Mouse (Mus musculus) limb, embryonic 15.5 days (tissue): Measurements from ENCODE around the gene Mllt3. TPM values are rescaled to one million over a fixed set of nuclear protein-coding genes. Genes with fewer than 3 reads are reported as not detected.

Source experiments
- ATAC-seq: fragments of 200-750 bp; cut with Nextera tagmentation; 2 replicates; pipeline ENCODE4 v1.8.0; 2017; ENCODE audit warnings: low read depth, moderate TSS enrichment; ENCODE audit not compliant: insufficient number of reproducible peaks, low FRiP score, low TSS enrichment
- H3K27ac ChIP-seq: fragments of 300-500 bp; sonication (generic); 2 replicates; pipeline ENCODE4 v1.5.1; 2015; ENCODE audit warnings: moderate library complexity, mild to moderate bottlenecking, inconsistent platforms
- H3K27me3 ChIP-seq: fragments of 300-500 bp; sonication (generic); 2 replicates; pipeline ENCODE4 v1.6.1; 2015; ENCODE audit warnings: inconsistent platforms
- H3K36me3 ChIP-seq: fragments of 300-500 bp; sonication (generic); 2 replicates; pipeline ENCODE4 v1.6.1; 2015; ENCODE audit warnings: inconsistent platforms
- H3K4me1 ChIP-seq: fragments of 300-500 bp; sonication (generic); 2 replicates; pipeline ENCODE4 v1.6.1; 2015; ENCODE audit warnings: inconsistent platforms
- H3K4me2 ChIP-seq: fragments of 300-500 bp; sonication (generic); 2 replicates; pipeline ENCODE4 v1.6.1; 2015; ENCODE audit warnings: mild to moderate bottlenecking, inconsistent platforms
- H3K4me3 ChIP-seq: fragments of 300-500 bp; sonication (generic); 2 replicates; pipeline ENCODE4 v1.5.1; 2015; ENCODE audit warnings: mild to moderate bottlenecking, inconsistent platforms
- H3K9ac ChIP-seq: fragments of 300-500 bp; sonication (generic); 2 replicates; pipeline ENCODE4 v1.6.1; 2015; ENCODE audit warnings: inconsistent platforms
- H3K9me3 ChIP-seq: fragments of 300-500 bp; sonication (generic); 2 replicates; pipeline ENCODE4 v1.6.1; 2016; ENCODE audit warnings: inconsistent platforms
- WGBS: fragments of 180-500 bp; shearing (Covaris S2); methylation state at CpG from one replicate; pipeline ENCODE4 v1.1.7; 2015; 5-methylcytosine and 5-hydroxymethylcytosine counted together
- polyA plus RNA-seq: library from polyadenylated mRNA; unstranded; fragments of >200 nt; fragmentation: Nextera tagmentation; extraction: Ambion mirVana; gene quantifications from 2 replicates; pipeline ENCODE4 v1.2.1, GENCODE M21; 2015

The Mllt3 gene
- polyA plus RNA-seq, 1 experiment from 2014 or later: 42.0 TPM

- Histone ChIP-seq H3K27me3 (no peaks in the 10 kb centered on the region), H3K4me2 (no peak overlapping the region), H3K27ac (no peak overlapping the region), H3K9me3 (no peaks in the 10 kb centered on the region), H3K4me1 (peaks cover 4% of the 10 kb centered on the region; the same call in 1 of the 2 replicates), H3K36me3 (no peaks in the 10 kb centered on the region), H3K9ac (no peak overlapping the region), H3K4me3 (no peak overlapping the region)
- no peak for ATAC-seq
- WGBS: 12% methylated on average over 3 of the region's 3 CpGs
These were observed 167.3 kb downstream of the Mllt3 start for GRCm38 (mm10) chr4:87865848-87866247.

DNA sequence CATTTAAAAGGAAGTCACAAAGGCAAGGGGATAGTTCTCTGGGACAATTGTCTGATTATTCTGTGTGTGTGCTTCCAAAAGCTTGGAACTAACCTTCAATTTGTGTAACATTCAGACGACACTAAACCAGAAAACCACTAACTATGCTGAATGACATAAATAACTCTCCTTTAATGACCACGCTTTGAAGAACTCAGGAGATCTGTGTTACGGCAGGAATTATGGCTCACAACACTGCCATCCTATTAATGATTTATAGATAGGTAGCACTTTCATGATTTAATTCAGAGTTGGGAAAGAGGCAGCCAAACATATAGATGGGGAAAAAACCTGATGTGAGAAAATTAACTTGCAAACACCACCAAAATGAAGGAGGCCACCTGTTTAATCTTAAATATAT, 168.1 kb downstream of the Mllt3 start:
- 39% methylated on average over 3 of the region's 3 CpGs for WGBS

GRCm38 (mm10) chr4:87863212-87863611, 170.0 kb downstream of the Mllt3 start:
- Histone ChIP-seq H3K9me3 (no peaks in the 10 kb centered on the region), H3K27me3 (no peaks in the 10 kb centered on the region), H3K4me3 (no peak overlapping the region), H3K9ac (no peak overlapping the region), H3K4me2 (no peak overlapping the region), H3K4me1 (no peaks in the 10 kb centered on the region), H3K27ac (no peak overlapping the region), H3K36me3 (no peaks in the 10 kb centered on the region)
- ATAC-seq: no peak
- WGBS: 86% methylated on average over 5 of the region's 5 CpGs

More for the DNA sequence above, 168.1 kb downstream of the Mllt3 start:
- no peak for ATAC-seq
- Histone ChIP-seq H3K36me3 (no peaks in the 10 kb centered on the region), H3K9ac (no peak overlapping the region), H3K4me2 (no peak overlapping the region), H3K27ac (no peak overlapping the region), H3K27me3 (no peaks in the 10 kb centered on the region), H3K4me1 (peaks cover 4% of the 10 kb centered on the region; the same call in 1 of the 2 replicates), H3K4me3 (no peak overlapping the region), H3K9me3 (no peaks in the 10 kb centered on the region)

GRCm38 (mm10) chr4:87860723-87861122, 172.4 kb downstream of the Mllt3 start:
- Histone ChIP-seq H3K4me3 (no peak overlapping the region), H3K36me3 (no peaks in the 10 kb centered on the region), H3K4me1 (no peaks in the 10 kb centered on the region), H3K27me3 (no peaks in the 10 kb centered on the region), H3K9me3 (no peaks in the 10 kb centered on the region), H3K27ac (no peak overlapping the region), H3K4me2 (no peak overlapping the region), H3K9ac (no peak overlapping the region)
- no peak for ATAC-seq
- WGBS: 52% methylated on average over 5 of the region's 5 CpGs

GRCm38 (mm10) chr4:87859148-87859547, 174.0 kb downstream of the Mllt3 start:
- Histone ChIP-seq H3K27me3 (no peaks in the 10 kb centered on the region), H3K36me3 (no peaks in the 10 kb centered on the region), H3K4me2 (no peak overlapping the region), H3K4me1 (no peaks in the 10 kb centered on the region), H3K4me3 (no peak overlapping the region), H3K9me3 (no peaks in the 10 kb centered on the region), H3K27ac (no peak overlapping the region), H3K9ac (no peak overlapping the region)
- no peak for ATAC-seq
- WGBS: 75% methylated on average over 4 of the region's 4 CpGs

DNA sequence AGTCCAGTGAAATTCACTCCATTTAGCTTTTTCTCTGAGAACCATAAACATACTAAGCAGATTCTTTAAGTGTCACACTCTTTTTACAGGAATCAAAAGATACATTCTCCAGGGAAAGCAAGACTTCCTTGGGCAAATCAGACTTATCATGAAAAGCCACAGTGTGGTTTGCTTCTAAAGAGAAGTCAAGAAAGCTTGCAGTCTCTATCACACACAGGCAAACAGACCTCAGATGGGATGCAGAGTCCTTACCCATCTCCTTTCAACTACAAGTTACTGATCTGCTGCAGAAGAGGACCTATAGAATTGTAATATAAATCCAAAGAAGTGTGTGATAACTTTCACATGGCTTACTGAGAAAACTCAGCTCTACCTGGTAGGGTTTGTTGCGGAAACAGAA, 175.2 kb downstream of the Mllt3 start:
- Histone ChIP-seq H3K9me3 (no peaks in the 10 kb centered on the region), H3K4me2 (no peak overlapping the region), H3K9ac (no peak overlapping the region), H3K27me3 (no peaks in the 10 kb centered on the region), H3K4me3 (no peak overlapping the region), H3K36me3 (no peaks in the 10 kb centered on the region), H3K27ac (no peak overlapping the region), H3K4me1 (no peaks in the 10 kb centered on the region)
- 93% methylated on average over 1 of the region's 1 CpGs for WGBS
- ATAC-seq: no peak

- Histone ChIP-seq H3K4me2 (no peak overlapping the region), H3K27ac (no peak overlapping the region), H3K27me3 (no peaks in the 10 kb centered on the region), H3K9me3 (no peaks in the 10 kb centered on the region), H3K4me3 (no peak overlapping the region), H3K4me1 (no peaks in the 10 kb centered on the region), H3K9ac (no peak overlapping the region), H3K36me3 (no peaks in the 10 kb centered on the region)
- 83% methylated on average over 2 of the region's 2 CpGs for WGBS
- no peak for ATAC-seq
These were observed 180.7 kb downstream of the Mllt3 start for GRCm38 (mm10) chr4:87852461-87852860.

GRCm38 (mm10) chr4:87850051-87850450, 183.1 kb downstream of the Mllt3 start:
- no peak overlapping the region for H3K27ac ChIP-seq
- H3K27me3 ChIP-seq: no peaks in the 10 kb centered on the region
- H3K9me3 ChIP-seq: no peaks in the 10 kb centered on the region
- H3K4me2 ChIP-seq: no peak overlapping the region
- no peak overlapping the region for H3K4me3 ChIP-seq
- H3K9ac ChIP-seq: no peak overlapping the region
- 73% methylated on average over 5 of the region's 5 CpGs for WGBS
- no peak for ATAC-seq
- no peaks in the 10 kb centered on the region for H3K4me1 ChIP-seq
- H3K36me3 ChIP-seq: no peaks in the 10 kb centered on the region

DNA sequence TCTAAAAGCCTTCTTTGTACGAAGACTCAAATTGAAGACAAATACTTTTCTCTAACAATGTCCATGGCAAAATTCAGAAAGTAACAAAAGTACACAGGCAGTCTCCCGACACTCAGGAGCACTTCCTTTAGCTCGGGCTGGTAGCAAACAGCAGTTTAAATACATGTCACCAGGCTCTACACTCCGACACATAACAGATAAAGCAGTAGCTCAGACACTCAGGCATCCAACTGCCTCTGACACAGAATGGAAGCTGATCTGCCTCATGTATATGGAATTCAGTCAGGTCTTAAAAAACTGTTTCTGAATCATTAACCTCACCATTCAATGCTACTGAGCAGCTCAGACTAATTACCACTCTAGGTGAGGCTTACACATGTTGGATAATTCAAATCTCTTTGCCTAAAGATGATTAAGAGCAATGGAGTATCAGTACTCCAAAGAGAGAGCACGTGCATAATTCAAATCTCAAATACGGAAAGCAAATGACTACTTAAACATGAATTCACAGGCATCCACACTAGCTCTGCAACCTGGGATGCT, 188.4 kb downstream of the Mllt3 start:
- Histone ChIP-seq H3K4me2 (no peak overlapping the region), H3K27ac (no peak overlapping the region), H3K9me3 (no peaks in the 10 kb centered on the region), H3K27me3 (no peaks in the 10 kb centered on the region), H3K9ac (no peak overlapping the region), H3K4me1 (no peaks in the 10 kb centered on the region), H3K4me3 (no peak overlapping the region), H3K36me3 (no peaks in the 10 kb centered on the region)
- 78% methylated on average over 6 of the region's 6 CpGs for WGBS
- ATAC-seq: no peak

DNA sequence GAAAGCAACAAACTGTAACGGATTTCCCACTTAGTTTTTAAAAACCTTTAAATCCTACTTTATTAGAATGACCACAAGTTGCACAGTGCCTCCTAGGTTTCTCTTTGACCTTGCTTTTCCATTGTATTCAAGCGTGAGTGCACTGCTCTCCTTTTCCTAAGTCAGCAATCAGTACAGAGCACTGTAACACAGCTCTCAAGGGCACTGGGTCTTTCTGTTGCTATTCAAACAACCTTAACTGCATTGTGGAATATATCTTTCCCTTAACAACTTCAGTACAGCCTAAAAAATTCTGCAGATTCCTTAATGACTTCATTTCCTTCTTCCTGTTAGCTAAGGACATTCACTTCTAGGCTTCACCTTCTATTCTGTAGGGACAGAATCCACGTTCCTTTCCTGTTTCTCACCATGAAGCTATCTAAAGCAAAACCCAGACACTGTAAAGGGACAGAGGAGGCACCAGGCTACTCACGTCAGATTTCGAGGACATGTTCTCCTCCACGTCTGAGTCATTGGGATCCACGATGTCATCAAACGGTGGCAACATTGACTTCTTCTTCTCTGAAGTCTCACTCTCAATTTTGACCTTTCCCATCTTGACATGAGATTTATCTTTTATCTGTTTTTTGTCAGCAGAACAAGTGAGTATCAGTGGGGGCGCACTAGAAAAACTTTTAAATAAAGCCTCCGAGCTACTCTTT, 192.8 kb downstream of the Mllt3 start:
- 78% methylated on average over 10 of the region's 10 CpGs for WGBS
- no peaks in the 10 kb centered on the region for H3K36me3 ChIP-seq
- no peak overlapping the region for H3K9ac ChIP-seq
- no peak overlapping the region for H3K27ac ChIP-seq
- no peak overlapping the region for H3K4me3 ChIP-seq
- no peaks in the 10 kb centered on the region for H3K27me3 ChIP-seq
- ATAC-seq: no peak
- H3K4me2 ChIP-seq: no peak overlapping the region
- no peaks in the 10 kb centered on the region for H3K9me3 ChIP-seq
- H3K4me1 ChIP-seq: no peaks in the 10 kb centered on the region

DNA sequence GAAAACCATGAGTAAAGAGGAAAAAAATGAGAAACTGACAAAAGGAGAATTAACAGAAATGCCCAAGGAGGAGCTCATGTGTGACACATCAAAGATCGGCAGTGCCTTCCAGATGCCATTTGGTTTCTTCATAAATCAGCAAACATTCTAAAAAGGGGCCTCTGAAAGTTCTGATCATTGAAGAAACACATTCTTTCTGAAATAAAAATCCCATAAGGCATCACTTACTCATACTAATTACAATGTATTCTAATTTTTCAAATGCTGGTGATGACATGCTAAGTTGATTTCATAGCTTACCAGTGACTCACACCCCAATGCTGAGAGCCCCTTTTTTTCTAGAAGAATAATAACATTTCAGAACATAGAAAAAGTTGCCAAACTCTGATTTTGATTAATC, 194.4 kb downstream of the Mllt3 start:
- Histone ChIP-seq H3K4me3 (no peak overlapping the region), H3K9ac (no peak overlapping the region), H3K36me3 (no peaks in the 10 kb centered on the region), H3K27me3 (no peaks in the 10 kb centered on the region), H3K4me1 (peaks cover 6% of the 10 kb centered on the region; the same call in 1 of the 2 replicates), H3K9me3 (no peaks in the 10 kb centered on the region), H3K4me2 (no peak overlapping the region), H3K27ac (no peak overlapping the region)
- ATAC-seq: no peak
- 83% methylated on average over 1 of the region's 1 CpGs for WGBS

GRCm38 (mm10) chr4:87837471-87838361, 195.4 kb downstream of the Mllt3 start:
- Histone ChIP-seq H3K4me2 (no peak overlapping the region), H3K9me3 (no peaks in the 10 kb centered on the region), H3K27me3 (no peaks in the 10 kb centered on the region), H3K9ac (no peak overlapping the region), H3K27ac (no peak overlapping the region), H3K4me3 (no peak overlapping the region), H3K4me1 (peaks cover 6% of the 10 kb centered on the region; the same call in 1 of the 2 replicates), H3K36me3 (no peaks in the 10 kb centered on the region)
- WGBS: 96% methylated on average over 2 of the region's 2 CpGs
- ATAC-seq: no peak
